Mouse (Mus musculus) forebrain, embryonic 16.5 days (tissue): ENCODE measurements around the gene Tango2. TPM values are rescaled to one million over a fixed set of nuclear protein-coding genes. Genes with fewer than 3 reads are reported as not detected.

Experiments used
- ATAC-seq: fragments of 200-750 bp; cut with Nextera tagmentation; 2 replicates; pipeline ENCODE4 v1.8.0; 2017; ENCODE audit warnings: mild to moderate bottlenecking, moderate library complexity
- H3K27ac ChIP-seq: fragments of 300-500 bp; sonication (generic); 2 replicates; pipeline ENCODE4 v1.5.1; 2014; ENCODE audit warnings: low read length, control low read depth
- H3K27me3 ChIP-seq: fragments of 300-500 bp; sonication (generic); replicated peaks from 2 replicates; pipeline ENCODE4 v1.6.1; 2014; ENCODE audit warnings: low read length; ENCODE audit not compliant: control insufficient read depth, insufficient read depth
- H3K36me3 ChIP-seq: fragments of 300-500 bp; sonication (generic); 2 replicates; pipeline ENCODE4 v1.6.1; 2014; ENCODE audit not compliant: control insufficient read depth, insufficient read depth
- H3K4me1 ChIP-seq: fragments of 300-500 bp; sonication (generic); replicated peaks from 2 replicates; pipeline ENCODE4 v1.6.1; 2014; ENCODE audit warnings: low read length; ENCODE audit not compliant: control insufficient read depth, insufficient read depth
- H3K4me2 ChIP-seq: fragments of 300-500 bp; sonication (generic); 2 replicates; pipeline ENCODE4 v1.6.1; 2014; ENCODE audit warnings: mild to moderate bottlenecking, low read length, control low read depth
- H3K4me3 ChIP-seq: fragments of 300-500 bp; sonication (generic); replicated peaks from 2 replicates; pipeline ENCODE4 v1.5.1; 2014; ENCODE audit warnings: mild to moderate bottlenecking, low read length, control low read depth
- H3K9ac ChIP-seq: fragments of 300-500 bp; sonication (generic); replicated peaks from 2 replicates; pipeline ENCODE4 v1.6.1; 2014; ENCODE audit warnings: low read depth, low read length, control low read depth
- H3K9me3 ChIP-seq: fragments of 300-500 bp; sonication (generic); 2 replicates; pipeline ENCODE4 v1.6.1; 2016; ENCODE audit warnings: low read length; ENCODE audit not compliant: control insufficient read depth
- WGBS: fragments of 180-500 bp; shearing (Covaris S2); extraction: QIAGEN DNeasy Blood & Tissue Kit; methylation state at CpG from one replicate; pipeline ENCODE4 v1.1.7; 2014; 5-methylcytosine and 5-hydroxymethylcytosine counted together
- polyA plus RNA-seq: library from polyadenylated mRNA; unstranded; fragments of >200 nt; fragmentation: Nextera tagmentation; extraction: Ambion mirVana; gene quantifications from 2 replicates; pipeline ENCODE4 v1.2.1, GENCODE M21; 2015

Gene Tango2
- polyA plus RNA-seq, 1 experiment from 2014 or later = 86.8 TPM

GRCm38 (mm10) chr16:18373632-18374031, 25.7 kb upstream of the Tango2 start:
- 93% methylated on average over 4 of the region's 4 CpGs for WGBS
- Histone ChIP-seq H3K4me3 (no peak overlapping the region), H3K4me1 (peaks cover 2% of the 10 kb centered on the region; the same call in 1 of the 2 replicates), H3K9ac (no peak overlapping the region), H3K36me3 (no peaks in the 10 kb centered on the region), H3K9me3 (no peaks in the 10 kb centered on the region), H3K27ac (no peak overlapping the region), H3K27me3 (no peaks in the 10 kb centered on the region), H3K4me2 (no peak overlapping the region)
- no peak for ATAC-seq

DNA sequence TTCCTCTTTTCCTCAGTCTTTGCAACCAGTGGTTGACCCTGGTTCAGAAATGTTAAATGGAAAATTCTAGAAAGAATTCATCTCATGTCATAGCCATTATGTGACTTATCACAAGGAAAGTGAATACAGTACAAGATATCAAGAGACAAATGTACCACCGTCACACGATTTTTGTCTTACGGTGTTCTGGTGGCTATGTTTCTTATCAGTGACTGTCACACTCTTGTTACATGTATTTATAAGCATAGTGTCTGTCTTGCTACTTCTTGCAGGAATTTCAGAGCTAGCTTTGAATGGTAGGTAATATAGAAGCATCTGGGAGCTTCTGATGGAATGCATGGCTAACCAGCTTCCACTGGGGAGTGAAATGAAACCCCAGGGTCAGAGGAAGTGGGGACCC, 22.3 kb upstream of the Tango2 start:
- ATAC-seq = no peak
- no peak overlapping the region for H3K4me2 ChIP-seq
- H3K4me1 ChIP-seq = no peaks in the 10 kb centered on the region
- 93% methylated on average over 3 of the region's 3 CpGs for WGBS
- no peak overlapping the region for H3K27ac ChIP-seq
- H3K9ac ChIP-seq = no peak overlapping the region
- no peaks in the 10 kb centered on the region for H3K9me3 ChIP-seq
- H3K27me3 ChIP-seq = no peaks in the 10 kb centered on the region
- H3K4me3 ChIP-seq = no peak overlapping the region
- no peaks in the 10 kb centered on the region for H3K36me3 ChIP-seq

- Histone ChIP-seq H3K36me3 (no peaks in the 10 kb centered on the region; the same call in 1 of the 2 replicates), H3K27me3 (no peaks in the 10 kb centered on the region), H3K4me2 (no peak overlapping the region), H3K9ac (no peak overlapping the region), H3K27ac (no peak overlapping the region), H3K9me3 (no peaks in the 10 kb centered on the region), H3K4me3 (no peak overlapping the region), H3K4me1 (no peaks in the 10 kb centered on the region)
- 93% methylated on average over 4 of the region's 4 CpGs for WGBS
- ATAC-seq = no peak
Measured at GRCm38 (mm10) chr16:18366849-18367248, 18.9 kb upstream of the Tango2 start.

- WGBS = 93% methylated on average over 8 of the region's 8 CpGs
- no peak for ATAC-seq
Measured at GRCm38 (mm10) chr16:18362948-18363347, 15.0 kb upstream of the Tango2 start.

DNA sequence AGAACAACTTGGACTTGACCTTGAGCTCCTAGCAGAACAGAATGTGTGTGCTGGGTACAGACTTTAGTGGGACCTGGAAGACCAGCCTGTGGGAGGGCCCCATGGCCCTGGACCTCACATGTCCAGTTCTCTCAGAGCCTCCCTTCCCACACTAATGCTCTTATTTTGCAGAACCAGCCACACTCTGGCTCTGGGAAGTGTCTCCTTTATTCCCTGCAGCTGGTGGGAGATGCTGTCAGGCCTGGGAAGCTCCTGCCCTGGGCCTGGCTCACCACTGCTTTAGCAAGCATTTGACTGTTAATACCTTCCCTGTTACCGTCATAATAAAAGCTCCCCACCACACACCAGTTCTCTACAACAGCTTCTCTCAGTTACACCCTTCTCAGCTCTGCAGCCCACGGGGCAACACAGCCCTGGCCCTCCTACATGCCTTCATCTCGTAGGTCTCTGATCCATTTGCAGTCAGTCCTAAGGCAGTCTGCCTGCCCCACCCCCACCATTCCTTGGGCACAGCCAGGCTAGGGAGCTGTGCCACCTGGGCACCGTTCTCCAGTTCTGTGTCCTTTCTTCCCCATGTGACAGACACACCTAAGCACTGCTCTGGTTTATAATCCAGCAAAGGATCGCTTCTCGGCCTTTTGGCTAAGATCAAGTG, 12.4 kb upstream of the Tango2 start:
- WGBS = 72% methylated on average over 6 of the region's 6 CpGs
- Histone ChIP-seq H3K9ac (no peak overlapping the region), H3K4me1 (no peaks in the 10 kb centered on the region), H3K4me2 (no peak overlapping the region), H3K27ac (no peak overlapping the region), H3K27me3 (no peaks in the 10 kb centered on the region), H3K4me3 (no peak overlapping the region), H3K9me3 (no peaks in the 10 kb centered on the region), H3K36me3 (no peaks in the 10 kb centered on the region; the same call in 1 of the 2 replicates)
- no peak for ATAC-seq

More at GRCm38 (mm10) chr16:18362948-18363347, 15.0 kb upstream of the Tango2 start:
- Histone ChIP-seq H3K27me3 (no peaks in the 10 kb centered on the region), H3K4me3 (no peak overlapping the region), H3K4me2 (no peak overlapping the region), H3K9ac (no peak overlapping the region), H3K4me1 (no peaks in the 10 kb centered on the region), H3K27ac (no peak overlapping the region), H3K36me3 (no peaks in the 10 kb centered on the region; the same call in 1 of the 2 replicates), H3K9me3 (no peaks in the 10 kb centered on the region)

DNA sequence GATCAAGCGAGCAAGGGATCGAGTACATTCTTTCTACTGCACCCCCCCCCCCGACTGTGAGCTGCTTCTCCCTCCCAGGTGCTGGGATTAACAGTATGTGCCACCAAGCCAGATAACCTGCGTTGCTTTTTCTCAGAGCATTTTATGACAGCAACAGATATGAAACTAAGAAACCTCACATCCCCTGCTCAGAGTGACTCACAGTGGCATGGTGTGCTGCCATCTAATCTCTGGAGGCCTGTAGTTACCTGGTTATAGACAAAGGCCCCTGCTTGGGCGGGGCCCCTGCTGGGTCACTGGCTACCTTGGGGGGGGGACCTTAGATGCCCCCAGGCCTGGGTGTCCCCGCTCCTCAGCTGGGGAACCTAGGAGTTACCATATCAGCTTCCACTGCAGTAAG, 10.1 kb upstream of the Tango2 start:
- Histone ChIP-seq H3K4me3 (no peak overlapping the region), H3K36me3 (no peaks in the 10 kb centered on the region), H3K4me1 (no peaks in the 10 kb centered on the region), H3K9me3 (no peaks in the 10 kb centered on the region), H3K27ac (no peak overlapping the region), H3K4me2 (no peak overlapping the region), H3K9ac (no peak overlapping the region), H3K27me3 (no peaks in the 10 kb centered on the region)
- ATAC-seq = no peak
- WGBS = 91% methylated on average over 6 of the region's 6 CpGs

DNA sequence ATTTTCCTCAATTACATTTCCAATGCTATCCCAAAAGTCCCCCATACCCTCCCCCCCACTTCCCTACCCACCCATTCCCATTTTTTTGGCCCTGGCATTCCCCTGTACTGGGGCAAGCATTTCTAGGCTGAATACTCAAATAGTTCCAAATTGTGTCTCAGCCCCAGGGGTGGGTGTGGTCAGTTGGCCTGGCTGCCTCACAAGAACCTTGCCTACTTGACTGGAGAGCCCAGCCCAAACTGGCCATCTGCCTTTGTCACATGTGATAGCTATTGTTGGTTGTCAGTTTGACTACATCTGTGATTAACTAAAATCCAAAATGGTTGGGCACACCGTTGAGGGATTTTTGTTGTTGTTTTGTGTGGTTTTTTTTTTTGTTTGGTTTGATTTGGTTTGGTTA, 9.1 kb upstream of the Tango2 start:
- H3K27ac ChIP-seq = no peak overlapping the region
- no peak overlapping the region for H3K4me3 ChIP-seq
- no peaks in the 10 kb centered on the region for H3K36me3 ChIP-seq
- H3K9me3 ChIP-seq = no peaks in the 10 kb centered on the region
- no peak for ATAC-seq
- H3K4me2 ChIP-seq = no peak overlapping the region
- no peak overlapping the region for H3K9ac ChIP-seq
- H3K4me1 ChIP-seq = no peaks in the 10 kb centered on the region
- 94% methylated on average over 1 of the region's 1 CpGs for WGBS
- no peaks in the 10 kb centered on the region for H3K27me3 ChIP-seq

- Histone ChIP-seq H3K9ac (no peak overlapping the region), H3K27ac (no peak overlapping the region), H3K4me1 (peaks cover 19% of the 10 kb centered on the region), H3K4me3 (no peak overlapping the region), H3K9me3 (no peaks in the 10 kb centered on the region), H3K36me3 (no peaks in the 10 kb centered on the region), H3K27me3 (no peaks in the 10 kb centered on the region), H3K4me2 (no peak overlapping the region)
- no peak for ATAC-seq
- 79% methylated on average over 1 of the region's 1 CpGs for WGBS
Measured at GRCm38 (mm10) chr16:18353106-18353505, 5.2 kb upstream of the Tango2 start.

- no peak for ATAC-seq
- Histone ChIP-seq H3K27ac (no peak overlapping the region), H3K9ac (no peak overlapping the region), H3K27me3 (no peaks in the 10 kb centered on the region), H3K4me2 (no peak overlapping the region), H3K36me3 (no peaks in the 10 kb centered on the region), H3K9me3 (no peaks in the 10 kb centered on the region), H3K4me1 (peaks cover 26% of the 10 kb centered on the region), H3K4me3 (no peak overlapping the region)
- WGBS = 46% methylated on average over 5 of the region's 5 CpGs
Measured at GRCm38 (mm10) chr16:18351313-18352055, 3.6 kb upstream of the Tango2 start.
